Mouse (Mus musculus) cerebellum, adult 18-20 months (tissue): ENCODE results near the gene Masp2.

ENCODE experiments used
- DNase-seq, 2 experiments: peaks; one replicate each; pipeline ENCODE4 v3.0.0; 2021

Gene Masp2

GRCm38 (mm10) chr4:148601871-148602270, 483 bp upstream of the Masp2 start:
- no peak for DNase-seq

GRCm38 (mm10) chr4:148603376-148604139, 1.2 kb downstream of the Masp2 start:
- no peak for DNase-seq

GRCm38 (mm10) chr4:148604141-148604540, 1.8 kb downstream of the Masp2 start:
- no peak for DNase-seq

- DNase-seq: peak; percentile 56 to 65
These were observed 2.3 kb downstream of the Masp2 start for GRCm38 (mm10) chr4:148604541-148605165.

GRCm38 (mm10) chr4:148607758-148608157, 5.4 kb downstream of the Masp2 start:
- DNase-seq: peak; percentile 73 to 80

- no peak for DNase-seq
These were observed 7.5 kb downstream of the Masp2 start for GRCm38 (mm10) chr4:148609805-148610204.

GRCm38 (mm10) chr4:148610631-148611364, 8.4 kb downstream of the Masp2 start:
- no peak for DNase-seq

- DNase-seq: no peak
These were observed 10.2 kb downstream of the Masp2 start for GRCm38 (mm10) chr4:148612557-148612956.

GRCm38 (mm10) chr4:148613738-148614137, 11.4 kb downstream of the Masp2 start:
- DNase-seq: no peak

- DNase-seq: no peak
These were observed 17.5 kb downstream of the Masp2 start for GRCm38 (mm10) chr4:148619805-148620204.

- no peak for DNase-seq
These were observed 18.4 kb downstream of the Masp2 start for GRCm38 (mm10) chr4:148620718-148621117.

GRCm38 (mm10) chr4:148622485-148622884, 20.1 kb downstream of the Masp2 start:
- no peak for DNase-seq

- no peak for DNase-seq
These were observed 21.3 kb downstream of the Masp2 start for GRCm38 (mm10) chr4:148623609-148624008.

- no peak for DNase-seq
These were observed 22.7 kb downstream of the Masp2 start for GRCm38 (mm10) chr4:148625010-148625409.

GRCm38 (mm10) chr4:148625756-148626622, 23.6 kb downstream of the Masp2 start:
- DNase-seq: peak; percentile 26 to 41

GRCm38 (mm10) chr4:148626623-148627185, 24.4 kb downstream of the Masp2 start, which contains the start of gene Tardbp:
Gene Tardbp (minus strand): TSS chr4:148627019.
- peak; percentile 95 to 97 for DNase-seq

- DNase-seq: no peak
These were observed 24.9 kb downstream of the Masp2 start for GRCm38 (mm10) chr4:148627246-148627645.

- no peak for DNase-seq
These were observed 29.8 kb downstream of the Masp2 start for GRCm38 (mm10) chr4:148632013-148632692.

- DNase-seq: no peak
These were observed 31.2 kb downstream of the Masp2 start for GRCm38 (mm10) chr4:148633395-148634061.

GRCm38 (mm10) chr4:148635309-148635708, 33.0 kb downstream of the Masp2 start:
- DNase-seq: no peak

GRCm38 (mm10) chr4:148638302-148638701, 35.9 kb downstream of the Masp2 start:
- no peak for DNase-seq
